Mouse (Mus musculus) spleen, adult 2 months (tissue): ENCODE data around the gene Ankzf1.
A peak's percentile ranks its signal among the peaks of the same experiment; 100 is the strongest.

ENCODE experiments used
- CTCF ChIP-seq: fragments of 200-500 bp; IDR thresholded peaks from 2 replicates; pipeline ENCODE4 v1.5.1; 2011; ENCODE audit warnings: mild to moderate bottlenecking, inconsistent platforms; ENCODE audit not compliant: insufficient read depth, insufficient read length, insufficient replicate concordance; ENCODE audit errors: extremely low read depth
- POLR2A ChIP-seq: fragments of 200-500 bp; IDR thresholded peaks from 2 replicates; pipeline ENCODE4 v1.6.1; 2011; ENCODE audit warnings: low read depth, low read length, inconsistent platforms

- peak; percentile 81 for TF ChIP-seq POLR2A
- TF ChIP-seq CTCF = peak; percentile 54
Observed at GRCm38 (mm10) chr1:75142301-75143261, 49.4 kb upstream of the Ankzf1 start, which contains the start of the genes Cnppd1 and Retreg2.
